Mouse (Mus musculus): ENCODE data around the gene Parva.

The Parva gene

GRCm38 (mm10) chr7:112511309-112511708, 84.0 kb downstream of the Parva start:
- no peak for DNase-seq (ENCODE audit: low spot score in 2 of 2)

DNA sequence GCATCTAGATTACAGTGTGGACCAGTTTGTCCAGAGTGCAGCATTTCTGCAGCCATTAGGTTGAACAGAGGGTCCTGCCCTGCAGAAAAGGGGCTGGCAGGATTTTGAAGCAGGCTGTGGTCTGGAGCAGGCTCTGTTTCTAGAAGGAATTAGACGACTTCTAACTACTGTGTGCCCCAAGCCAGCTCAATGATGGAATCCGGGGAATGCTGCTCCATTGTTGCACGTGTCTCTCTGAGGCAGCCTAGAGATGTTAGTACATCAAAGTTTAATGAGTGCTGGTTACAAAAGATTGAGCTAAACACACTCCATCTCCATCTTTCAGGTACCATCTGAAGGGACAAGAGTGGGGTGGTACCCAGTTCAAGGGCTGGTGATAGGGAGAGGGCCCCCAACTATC, 85.0 kb downstream of the Parva start:
- no peak for DNase-seq (ENCODE audit: low spot score in 2 of 2)

DNA sequence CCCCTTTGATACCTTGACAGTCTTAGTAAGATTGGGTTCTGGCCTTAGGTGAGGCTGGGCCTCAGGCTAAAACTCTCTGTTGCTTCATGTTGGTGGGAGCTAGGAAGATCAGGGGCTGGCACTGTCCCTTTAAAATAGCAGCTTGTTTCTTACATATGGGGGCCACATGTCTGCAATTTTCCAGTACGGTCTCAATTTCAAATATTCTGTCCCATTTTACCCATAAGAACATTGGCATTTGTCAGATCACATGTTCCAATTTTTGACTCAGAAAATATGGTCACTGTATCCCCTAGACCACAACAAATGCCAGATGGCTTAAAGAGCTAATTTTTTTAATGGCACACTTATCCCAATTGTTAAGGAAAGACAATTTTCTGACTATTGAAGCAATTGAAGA, 85.6 kb downstream of the Parva start:
- no peak for DNase-seq (ENCODE audit: low spot score in 2 of 2)

GRCm38 (mm10) chr7:112514636-112515193, 87.4 kb downstream of the Parva start:
- DNase-seq (ENCODE audit: low spot score in 2 of 2), result no peak

DNA sequence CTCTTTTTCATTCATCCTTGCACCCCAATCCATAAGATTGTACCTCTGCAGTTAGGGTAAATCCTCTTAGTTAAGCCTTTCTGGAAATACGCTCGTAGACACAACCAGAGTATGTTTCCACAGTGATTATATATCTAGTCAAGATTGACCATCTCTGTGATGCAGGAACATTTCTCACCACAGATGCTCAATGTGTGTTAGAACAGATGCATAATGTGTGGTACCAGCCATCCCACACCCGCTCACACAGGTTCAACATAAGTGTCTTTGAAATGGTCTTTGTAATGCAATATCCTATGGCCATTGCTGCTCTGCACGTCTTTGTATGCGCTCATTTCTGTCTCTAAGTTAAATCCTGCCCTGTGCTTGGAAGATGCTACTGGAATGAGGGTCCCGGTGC, 98.2 kb downstream of the Parva start:
- DNase-seq (ENCODE audit: low spot score in 2 of 2), result no peak

DNA sequence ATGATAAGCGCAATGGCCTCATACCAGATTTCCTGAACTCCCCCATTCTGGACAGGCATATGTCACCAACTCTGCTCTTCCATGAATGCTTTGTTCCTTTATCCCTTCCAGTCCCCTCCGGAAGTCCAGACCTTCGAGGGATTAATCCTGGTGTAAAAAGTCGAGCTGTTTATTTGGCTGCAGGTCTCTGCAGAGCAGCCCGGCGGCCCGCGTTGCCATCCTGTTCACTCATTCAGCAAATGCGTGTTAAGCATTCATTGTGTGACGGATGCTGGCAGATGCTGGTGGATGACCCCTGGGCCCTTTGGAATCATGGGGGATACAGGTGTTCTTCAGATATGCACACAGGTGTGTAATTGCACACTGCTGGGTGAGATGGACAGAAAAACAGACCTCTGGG, 98.9 kb downstream of the Parva start:
- no peak for DNase-seq (ENCODE audit: low spot score in 2 of 2)

- no peak for DNase-seq (ENCODE audit: low spot score in 2 of 2)
Measured at GRCm38 (mm10) chr7:112527230-112527629, 99.9 kb downstream of the Parva start.

- DNase-seq (ENCODE audit: low spot score in 2 of 2), result no peak
Measured at GRCm38 (mm10) chr7:112528059-112528458, 100.8 kb downstream of the Parva start.

DNA sequence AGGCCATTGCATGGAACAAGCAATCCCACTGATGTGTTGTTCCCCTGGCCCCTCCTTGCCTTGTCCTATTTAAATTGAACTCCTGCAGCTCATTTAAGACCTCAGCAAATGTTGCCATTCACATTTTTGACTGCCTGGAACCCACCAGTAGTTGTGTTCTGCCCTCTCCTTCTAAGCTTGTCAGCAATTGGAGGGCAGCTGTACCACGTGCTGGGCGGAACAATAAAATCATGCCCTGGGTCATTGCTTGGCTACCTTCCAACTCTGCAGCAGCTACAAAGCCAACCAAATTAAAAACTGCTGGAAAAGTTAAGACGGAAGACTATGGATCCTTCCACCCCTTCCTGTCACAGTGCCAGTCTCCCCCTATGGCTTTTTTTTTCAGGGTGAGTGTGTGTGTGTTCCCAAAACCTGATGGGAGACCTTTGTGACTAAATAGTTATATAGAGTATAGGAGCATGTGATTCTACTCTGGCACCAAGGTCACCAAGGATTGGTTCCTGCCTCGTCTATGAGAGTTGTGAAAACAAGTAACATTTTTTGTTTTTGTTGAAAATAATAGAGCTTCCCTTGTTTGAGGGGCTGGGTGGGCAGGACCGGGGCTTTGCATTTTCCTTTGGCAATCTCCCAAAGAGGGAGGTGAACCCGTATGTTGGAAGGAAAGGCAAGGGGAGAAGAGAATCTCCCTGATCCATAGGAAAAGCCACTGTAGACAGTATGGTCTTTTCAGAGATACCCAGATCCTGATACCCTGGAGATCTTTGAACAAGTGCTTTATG, 101.5 kb downstream of the Parva start:
- no peak for DNase-seq (ENCODE audit: low spot score in 2 of 2)

DNA sequence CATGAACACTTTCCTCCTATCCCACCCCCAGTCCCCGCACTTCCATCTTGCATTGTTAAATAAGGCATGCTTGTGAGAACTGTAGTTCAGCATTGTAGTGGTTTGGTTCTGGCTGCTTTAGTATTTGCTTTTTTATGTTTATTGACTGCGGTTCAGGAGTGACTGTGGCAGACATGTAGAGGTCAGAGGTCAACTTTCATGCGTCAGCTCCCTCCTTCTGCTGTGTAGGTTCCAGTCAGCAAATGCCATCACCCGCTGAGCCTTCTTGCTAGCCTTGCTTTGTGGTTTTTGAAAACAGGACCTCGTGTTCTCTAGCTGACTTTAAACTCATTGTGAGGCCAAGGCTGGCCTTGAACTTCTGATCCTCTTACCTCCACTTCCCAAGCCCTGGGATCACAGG, 103.6 kb downstream of the Parva start:
- no peak for DNase-seq (ENCODE audit: low spot score in 2 of 2)

- DNase-seq (ENCODE audit: low spot score in 2 of 2), result no peak
Measured at GRCm38 (mm10) chr7:112534148-112534547, 106.8 kb downstream of the Parva start.

DNA sequence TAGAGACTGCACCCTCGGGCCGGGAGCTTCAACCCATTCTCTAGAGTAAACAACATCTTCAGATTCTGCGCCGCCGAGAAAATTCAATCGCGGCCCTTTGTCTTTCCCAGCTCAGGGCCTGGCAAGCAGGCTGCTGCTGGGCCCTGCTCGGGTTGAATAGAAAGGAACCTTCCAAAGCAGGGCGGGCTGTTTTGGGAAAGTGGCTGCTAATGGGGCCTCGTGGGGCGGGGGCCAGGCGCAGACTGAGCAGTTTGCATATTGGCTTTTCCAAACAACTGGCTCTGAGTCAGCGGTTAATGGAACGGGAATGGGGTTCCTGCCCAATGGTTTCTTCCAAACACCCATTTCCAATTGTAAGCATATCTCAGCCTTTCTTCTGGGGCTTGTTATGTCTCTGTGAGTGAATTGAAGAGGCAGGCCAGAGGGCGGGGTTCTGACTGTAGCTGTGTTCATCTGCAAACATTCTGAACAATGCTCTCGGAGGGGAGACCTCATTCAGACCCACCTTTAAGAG, 108.2 kb downstream of the Parva start:
- DNase-seq (ENCODE audit: low spot score in 2 of 2), result no peak

DNA sequence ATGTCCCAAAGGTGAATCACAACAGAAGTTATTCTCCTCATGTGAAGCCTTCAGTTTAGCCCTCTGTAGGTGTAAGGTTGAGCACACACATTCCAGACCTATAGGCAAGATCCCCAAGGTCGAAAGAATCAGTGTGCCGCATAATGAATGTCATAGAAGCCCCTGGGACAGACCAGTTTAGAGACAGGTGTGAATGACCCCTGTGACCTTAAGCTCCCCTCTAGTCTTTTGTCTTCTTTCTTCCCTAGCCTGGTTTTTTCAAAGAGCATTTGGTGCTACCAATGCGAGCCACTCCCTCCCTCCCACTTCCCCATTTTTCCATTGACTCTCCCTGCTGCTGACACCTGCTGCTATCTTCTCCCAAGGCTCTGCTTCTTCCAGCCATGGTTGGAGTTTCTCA, 121.8 kb downstream of the Parva start:
- no peak for DNase-seq (ENCODE audit: low spot score in 2 of 2)

- no peak for DNase-seq (ENCODE audit: low spot score in 2 of 2)
Measured at GRCm38 (mm10) chr7:112561504-112561903, 134.2 kb downstream of the Parva start.

GRCm38 (mm10) chr7:112567004-112567403, 139.7 kb downstream of the Parva start:
- DNase-seq (ENCODE audit: low spot score in 2 of 2), result no peak

DNA sequence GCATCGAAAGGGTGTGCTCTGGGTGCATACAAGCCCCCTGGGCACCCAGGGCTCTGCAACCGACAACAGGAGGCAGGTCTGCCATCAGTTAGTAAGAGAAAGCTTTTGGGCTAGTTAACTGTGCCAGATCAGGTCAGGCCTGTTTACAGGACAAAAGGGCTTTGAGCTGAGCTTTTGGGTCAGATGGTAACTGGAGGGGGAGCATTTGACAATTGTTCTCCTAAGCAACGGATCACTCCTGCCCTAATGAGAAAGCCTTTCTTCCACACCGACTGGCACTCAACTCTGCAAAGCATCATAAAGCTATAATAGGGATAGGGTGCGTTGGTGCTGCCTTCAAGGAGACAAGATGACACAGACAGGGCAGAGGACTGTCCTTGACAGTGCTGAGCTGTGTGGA, 141.7 kb downstream of the Parva start:
- no peak for DNase-seq (ENCODE audit: low spot score in 2 of 2)

GRCm38 (mm10) chr7:112581621-112582020, 154.3 kb downstream of the Parva start:
- no peak for DNase-seq (ENCODE audit: low spot score in 2 of 2)

DNA sequence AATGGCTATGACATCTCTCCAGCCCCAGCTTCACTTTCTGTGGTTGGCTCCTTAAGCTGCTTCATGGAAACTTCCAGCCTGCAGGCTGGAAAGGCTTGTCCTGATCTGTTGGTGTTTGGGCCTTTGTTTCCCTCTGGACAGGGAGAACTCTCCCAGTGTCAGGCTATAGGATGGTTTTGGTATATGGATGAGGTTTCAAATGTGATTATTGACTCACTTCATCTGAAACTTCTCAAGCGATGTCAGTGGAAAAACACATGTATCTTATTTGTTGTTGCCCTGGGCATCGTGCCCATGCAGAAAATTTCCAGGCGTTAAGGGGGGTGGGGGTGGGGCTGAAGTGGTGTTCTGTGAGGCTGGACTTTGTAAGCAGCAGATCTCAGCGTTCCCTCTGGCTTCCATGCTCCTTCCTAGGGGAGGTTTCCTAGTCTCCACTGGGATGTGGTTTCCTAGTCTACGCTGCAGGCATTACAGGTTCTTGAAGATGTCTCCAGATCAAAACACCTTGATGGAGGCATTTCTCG, 155.6 kb downstream of the Parva start:
- no peak for DNase-seq (ENCODE audit: low spot score in 2 of 2)

GRCm38 (mm10) chr7:112587449-112587848, 160.1 kb downstream of the Parva start:
- no peak for DNase-seq (ENCODE audit: low spot score in 2 of 2)

- DNase-seq (ENCODE audit: low spot score in 2 of 2), result no peak
Measured at GRCm38 (mm10) chr7:112589530-112589929, 162.2 kb downstream of the Parva start.

DNA sequence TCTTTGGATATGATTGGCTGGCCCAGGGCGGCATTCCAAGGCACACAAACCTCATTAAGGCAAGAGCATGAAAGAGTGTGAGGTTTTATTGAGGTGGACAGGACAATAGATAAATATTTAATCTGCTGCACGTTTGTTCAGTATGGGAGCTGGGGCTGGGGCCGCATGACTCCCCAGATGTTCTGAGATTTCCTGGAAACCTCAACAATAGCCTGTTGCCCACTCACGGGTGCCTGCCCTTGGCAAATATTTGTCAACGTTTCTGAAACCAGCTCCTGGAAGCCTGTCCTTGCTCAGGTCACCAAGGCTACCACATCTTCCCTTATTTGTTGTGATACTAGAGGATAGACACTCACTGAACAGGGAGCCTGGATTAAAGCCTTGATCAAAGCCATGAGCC, 166.3 kb downstream of the Parva start:
- no peak for DNase-seq (ENCODE audit: low spot score in 2 of 2)

GRCm38 (mm10) chr7:112595226-112595850, 168.0 kb downstream of the Parva start:
- no peak for DNase-seq (ENCODE audit: low spot score in 2 of 2)

DNA sequence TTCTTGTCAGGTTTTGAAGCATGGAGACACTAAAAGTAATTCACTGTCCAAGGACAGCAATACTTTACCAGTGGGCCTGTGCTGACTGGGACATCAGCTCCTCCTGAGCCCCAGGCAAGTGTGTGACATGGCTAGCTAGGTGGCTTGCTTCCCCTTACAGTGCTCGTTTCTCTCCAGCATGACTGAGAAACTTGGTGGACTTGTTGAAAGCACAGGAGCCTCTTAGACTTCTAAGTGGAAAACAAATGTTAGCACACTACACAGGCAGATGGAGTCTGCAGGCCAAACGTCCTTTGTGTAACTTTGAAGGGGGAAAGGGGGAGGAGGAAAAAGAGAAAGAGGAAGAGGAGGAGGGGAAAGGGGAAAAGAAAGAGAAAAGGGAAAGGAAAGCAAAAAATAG, 172.3 kb downstream of the Parva start:
- DNase-seq (ENCODE audit: low spot score in 2 of 2), result no peak
